Mouse (Mus musculus) ES-Bruce4 (cell line): ENCODE results near the gene Esrrg. TPM values are rescaled to one million over a fixed set of nuclear protein-coding genes. Genes with fewer than 3 reads are reported as not detected.

Experiments used
- H3K27ac ChIP-seq: 2 replicates; pipeline ENCODE4 v1.5.1; 2012; ENCODE audit warnings: low read length, inconsistent platforms; ENCODE audit not compliant: insufficient read depth
- H3K27me3 ChIP-seq: 2 replicates; pipeline ENCODE4 v1.6.1; 2012; ENCODE audit warnings: mild to moderate bottlenecking, low read length, inconsistent platforms; ENCODE audit not compliant: control insufficient read depth, poor library complexity, insufficient read depth, severe bottlenecking
- H3K36me3 ChIP-seq: 2 replicates; pipeline ENCODE4 v1.6.1; 2012; ENCODE audit warnings: inconsistent platforms, mild to moderate bottlenecking, low read length, moderate library complexity; ENCODE audit not compliant: control insufficient read depth, poor library complexity, insufficient read depth, severe bottlenecking
- H3K4me1 ChIP-seq: one replicate; pipeline ENCODE4 v1.8.1; 2011; ENCODE audit warnings: low read length; ENCODE audit not compliant: control insufficient read depth, insufficient read depth
- H3K4me3 ChIP-seq: 2 replicates; pipeline ENCODE4 v1.5.1; 2011; ENCODE audit warnings: low read depth, mild to moderate bottlenecking, low read length
- H3K9ac ChIP-seq: 2 replicates; pipeline ENCODE4 v1.6.1; 2012; ENCODE audit warnings: low read depth, mild to moderate bottlenecking, inconsistent platforms; ENCODE audit not compliant: poor library complexity, severe bottlenecking
- H3K9me3 ChIP-seq: replicated peaks from 2 replicates; pipeline ENCODE4 v1.6.1; 2012; ENCODE audit warnings: mild to moderate bottlenecking, low read length, inconsistent platforms; ENCODE audit not compliant: control insufficient read depth, poor library complexity, insufficient read depth, severe bottlenecking
- CTCF ChIP-seq: IDR thresholded peaks from one replicate; pipeline ENCODE4 v1.8.1; 2011; ENCODE audit warnings: low read depth, low read length
- EP300 ChIP-seq: IDR thresholded peaks from 2 replicates; pipeline ENCODE4 v1.6.1; 2011; ENCODE audit warnings: low read depth, low read length; ENCODE audit not compliant: insufficient read depth
- POLR2A ChIP-seq: IDR thresholded peaks from one replicate; pipeline ENCODE4 v1.8.1; 2011; ENCODE audit warnings: low read length; ENCODE audit not compliant: insufficient read depth
- polyA plus RNA-seq: library from polyadenylated mRNA; stranded (reverse); fragments of >200 nt; gene quantifications from 2 replicates; pipeline ENCODE4 v1.2.4, GENCODE M21; 2011; ENCODE audit warnings: low read depth; ENCODE audit not compliant: missing spikeins, insufficient read depth, insufficient read length

The Esrrg gene
- polyA plus RNA-seq, 1 experiment, result not detected

- Histone ChIP-seq H3K27ac (no peak overlapping the region), H3K4me1 (no peaks in the 10 kb centered on the region), H3K4me3 (no peak overlapping the region), H3K27me3 (no peaks in the 10 kb centered on the region), H3K36me3 (no peaks in the 10 kb centered on the region), H3K9ac (no peak overlapping the region), H3K9me3 (no peaks in the 10 kb centered on the region)
- TF ChIP-seq EP300 (no peak), CTCF (no peak), POLR2A (no peak)
Measured at GRCm38 (mm10) chr1:187888142-187888541, 279.6 kb downstream of the Esrrg start.

- no peak overlapping the region for H3K9ac ChIP-seq
- no peak overlapping the region for H3K27ac ChIP-seq
- TF ChIP-seq EP300, result no peak
- TF ChIP-seq POLR2A, result no peak
- H3K27me3 ChIP-seq, result no peaks in the 10 kb centered on the region
- no peaks in the 10 kb centered on the region for H3K36me3 ChIP-seq
- H3K4me1 ChIP-seq, result no peaks in the 10 kb centered on the region
- H3K4me3 ChIP-seq, result no peak overlapping the region
- H3K9me3 ChIP-seq, result no peaks in the 10 kb centered on the region
Measured at GRCm38 (mm10) chr1:187889096-187889495, 280.5 kb downstream of the Esrrg start.

DNA sequence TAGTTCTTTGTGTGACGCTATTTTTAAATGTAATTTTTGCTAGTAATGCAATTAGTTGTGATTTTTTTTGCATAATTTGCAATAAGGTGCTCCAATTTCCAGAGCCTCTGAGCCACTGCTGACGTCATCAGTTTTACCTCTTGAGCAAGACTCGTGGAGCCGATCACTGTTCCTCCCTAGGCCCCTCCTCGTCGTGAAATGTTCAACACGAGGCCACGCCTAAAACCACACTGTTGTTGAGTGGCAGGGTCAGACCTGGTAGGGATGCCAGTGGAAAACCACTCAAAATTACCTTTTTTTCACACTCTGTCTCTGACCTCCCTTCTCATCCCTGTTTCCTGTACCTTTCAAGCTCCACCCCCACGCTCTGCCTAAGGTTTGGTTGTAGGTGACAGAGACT lies 282.7 kb downstream of the Esrrg start:
- Histone ChIP-seq H3K9me3 (no peaks in the 10 kb centered on the region), H3K27me3 (no peaks in the 10 kb centered on the region), H3K9ac (no peak overlapping the region), H3K36me3 (no peaks in the 10 kb centered on the region), H3K4me1 (no peaks in the 10 kb centered on the region), H3K4me3 (no peak overlapping the region), H3K27ac (no peak overlapping the region)
- TF ChIP-seq POLR2A, result no peak
- no peak for TF ChIP-seq CTCF
- no peak for TF ChIP-seq EP300

DNA sequence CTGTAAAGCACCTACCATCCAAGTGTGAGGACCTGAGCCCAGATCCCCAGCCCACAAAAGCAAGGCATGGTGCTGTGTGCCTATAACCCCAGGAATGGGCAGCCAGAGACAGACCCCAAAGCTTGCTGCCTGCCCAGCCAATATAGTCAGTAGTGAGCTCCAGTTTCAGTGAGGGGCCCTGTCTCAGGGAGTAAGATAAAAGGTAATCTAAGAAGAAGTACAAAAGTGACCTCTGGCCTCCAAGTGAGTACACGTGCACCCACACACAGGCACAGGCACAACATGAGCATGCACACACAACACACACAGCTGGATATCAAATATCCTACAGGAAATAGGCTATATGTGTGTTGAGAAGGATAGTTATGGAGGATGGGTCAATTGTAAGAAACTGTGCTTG lies 286.9 kb downstream of the Esrrg start:
- no peak overlapping the region for H3K27ac ChIP-seq
- no peak overlapping the region for H3K4me3 ChIP-seq
- no peaks in the 10 kb centered on the region; the same call in 1 of the 2 replicates for H3K9me3 ChIP-seq
- H3K4me1 ChIP-seq, result no peaks in the 10 kb centered on the region
- H3K9ac ChIP-seq, result no peak overlapping the region
- H3K36me3 ChIP-seq, result no peaks in the 10 kb centered on the region
- H3K27me3 ChIP-seq, result no peaks in the 10 kb centered on the region
- TF ChIP-seq CTCF (no peak), EP300 (no peak), POLR2A (no peak)

- no peak overlapping the region for H3K9ac ChIP-seq
- no peaks in the 10 kb centered on the region; the same call in 1 of the 2 replicates for H3K9me3 ChIP-seq
- H3K27me3 ChIP-seq, result no peaks in the 10 kb centered on the region
- no peak overlapping the region for H3K27ac ChIP-seq
- no peaks in the 10 kb centered on the region for H3K36me3 ChIP-seq
- no peak overlapping the region for H3K4me3 ChIP-seq
- no peak for TF ChIP-seq POLR2A
- no peak for TF ChIP-seq EP300
- TF ChIP-seq CTCF, result no peak
- no peaks in the 10 kb centered on the region for H3K4me1 ChIP-seq
Measured at GRCm38 (mm10) chr1:187896291-187896690, 287.7 kb downstream of the Esrrg start.

DNA sequence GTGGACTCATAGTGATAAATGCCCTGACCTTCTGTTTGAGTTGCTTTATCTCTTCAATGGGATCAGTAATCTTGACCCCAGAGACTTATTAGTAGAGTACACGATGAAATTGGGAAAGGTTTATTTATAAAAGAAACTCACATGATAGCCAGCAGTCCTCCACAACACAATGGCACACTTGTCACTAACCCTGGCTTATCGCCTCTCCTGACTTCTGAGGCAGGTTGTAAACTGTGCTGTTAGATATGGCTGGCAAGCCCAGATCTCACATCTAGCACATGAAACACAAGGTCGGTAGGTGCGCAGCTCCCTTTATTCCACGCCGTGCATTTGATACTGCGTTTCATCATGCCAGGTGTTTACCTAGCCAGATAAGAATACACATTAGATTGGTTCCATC lies 288.3 kb downstream of the Esrrg start:
- H3K4me3 ChIP-seq, result no peak overlapping the region
- H3K4me1 ChIP-seq, result no peaks in the 10 kb centered on the region
- H3K36me3 ChIP-seq, result no peaks in the 10 kb centered on the region
- H3K9ac ChIP-seq, result no peak overlapping the region
- no peak overlapping the region for H3K27ac ChIP-seq
- no peaks in the 10 kb centered on the region; the same call in 1 of the 2 replicates for H3K9me3 ChIP-seq
- no peaks in the 10 kb centered on the region for H3K27me3 ChIP-seq
- no peak for TF ChIP-seq EP300
- TF ChIP-seq POLR2A, result no peak
- TF ChIP-seq CTCF, result no peak
